Mouse (Mus musculus): ENCODE measurements around the gene Arhgdib. TPM values are rescaled to one million over a fixed set of nuclear protein-coding genes. Genes with fewer than 3 reads are reported as not detected.

Gene Arhgdib
- 173 and 214 TPM in 2 replicates for polyA plus RNA-seq (2012; rRNA removed)

GRCm38 (mm10) chr6:136941051-136942021, at the start of gene Arhgdib:
TSS of gene Arhgdib (minus strand) at chr6:136941899.

GRCm38 (mm10) chr6:136923532-136923931, 18.2 kb downstream of the Arhgdib start, which contains the start of gene Pde6h:
TSS of gene Pde6h (plus strand) at chr6:136923832.

GRCm38 (mm10) chr6:136922080-136922479, 19.6 kb downstream of the Arhgdib start, which contains the start of gene Erp27:
TSS of gene Erp27 (minus strand) at chr6:136922180.

GRCm38 (mm10) chr6:136875670-136876069, 66.0 kb downstream of the Arhgdib start, which contains the start of gene Mgp:
TSS of gene Mgp (minus strand) at chr6:136875823.

Other genes with a start within 250 kb of the Arhgdib start
- gene Gucy2c, start 160.1 kb downstream of the Arhgdib start, polyA plus RNA-seq (2012; rRNA removed), result 0.75 and 0.83 TPM in 2 replicates
- 0.76 and 0.89 TPM in 2 replicates for gene Hist4h4, start 137.5 kb downstream of the Arhgdib start, polyA plus RNA-seq (2012; rRNA removed)
- gene H2afj, start 133.7 kb downstream of the Arhgdib start, polyA plus RNA-seq (2012; rRNA removed), result 92.2 and 105 TPM in 2 replicates
- gene BC049715, start 114.3 kb downstream of the Arhgdib start, polyA plus RNA-seq (2012; rRNA removed), result 0.29 and 0.90 TPM in 2 replicates
- gene Wbp11, start 113.7 kb downstream of the Arhgdib start, polyA plus RNA-seq (2012; rRNA removed), result 19.3 and 23.3 TPM in 2 replicates
- 0.04 and 0.12 TPM in 2 replicates for gene Smco3, start 106.4 kb downstream of the Arhgdib start, polyA plus RNA-seq (2012; rRNA removed)
- 10.2 and 11.2 TPM in 2 replicates for gene Art4, start 84.2 kb downstream of the Arhgdib start, polyA plus RNA-seq (2012; rRNA removed)
- gene Mgp, start 66.1 kb downstream of the Arhgdib start, polyA plus RNA-seq (2012; rRNA removed), result 9.0 and 9.7 TPM in 2 replicates
- gene Erp27, start 19.7 kb downstream of the Arhgdib start, polyA plus RNA-seq (2012; rRNA removed), result 0.44 and 0.49 TPM in 2 replicates
- 0.10 TPM in 2 replicates for gene Pde6h, start 18.1 kb downstream of the Arhgdib start, polyA plus RNA-seq (2012; rRNA removed)
- 4.4 and 4.5 TPM in 2 replicates for gene Rerg, start 228.6 kb upstream of the Arhgdib start, polyA plus RNA-seq (2012; rRNA removed)

Data from liver, embryonic 18 days (tissue).